10 mouse cellular contexts compared by ENCODE assay signal in the genomic region with DNA sequence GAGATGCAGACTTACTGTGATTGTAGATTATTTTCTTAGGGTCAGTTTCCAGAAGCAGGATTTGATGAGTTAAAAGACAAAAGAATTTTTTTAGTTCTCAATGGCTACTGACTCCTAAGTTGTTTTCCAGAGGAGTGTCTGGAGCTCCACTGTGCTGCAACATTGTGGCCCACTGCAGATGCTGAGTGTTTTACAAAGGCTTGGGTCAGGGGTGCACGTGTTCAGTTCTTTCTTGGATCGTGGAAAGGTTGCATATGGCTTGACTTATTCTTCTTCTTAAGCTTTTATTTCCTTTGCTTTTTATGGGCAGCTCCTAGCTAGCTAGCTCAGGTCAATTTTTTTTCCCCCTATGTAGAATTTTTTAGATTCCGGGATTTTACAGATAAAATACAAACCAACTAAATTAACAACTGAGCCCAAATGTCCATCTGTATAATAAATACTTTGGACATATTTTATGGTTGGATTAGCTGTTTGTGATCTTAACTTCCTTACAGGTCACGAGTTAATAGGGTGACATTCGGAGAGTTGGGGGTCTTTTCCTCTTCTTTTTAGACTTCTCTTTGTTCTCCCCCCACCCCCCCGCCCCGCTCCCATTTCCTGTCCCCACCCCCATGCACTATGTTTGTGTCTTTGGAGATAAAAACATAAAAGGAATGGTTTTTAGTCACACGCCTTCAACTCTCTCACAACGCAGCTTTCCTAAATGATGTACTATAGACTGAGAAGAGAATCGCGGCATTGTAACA. TPM values are rescaled to one million over a fixed set of nuclear protein-coding genes. Genes with fewer than 3 reads are reported as not detected.
DNase-seq lines count a peak whose midpoint lies in the region; ATAC-seq and TF ChIP-seq lines count a peak whose summit lies in the region.
"Had no signal": no experiment of that assay in that cellular context is flagged by ENCODE, and none has a peak within 500 bp of the region (broad histone marks: within the 10 kb centered on the region; RNA-seq: fewer than 3 reads in every experiment).

No protein-coding gene starts in this region.

- TF ChIP-seq CTCF in hindbrain, postnatal 0 days (IDR thresholded peaks at IDR 0.05; ENCODE audit: low read depth): no peak

- 24% methylated on average over 11 of the region's 11 CpGs for WGBS in heart, embryonic 15.5 days
- 32% methylated on average over 11 of the region's 11 CpGs for WGBS in midbrain, embryonic 13.5 days
- WGBS in midbrain, embryonic 16.5 days: 36% methylated on average over 11 of the region's 11 CpGs
- 34% methylated on average over 11 of the region's 11 CpGs for WGBS in hindbrain, postnatal 0 days
- 14% methylated on average over 11 of the region's 11 CpGs for WGBS in stomach, embryonic 14.5 days

- H3K9me3 ChIP-seq in heart, embryonic 15.5 days (replicated peaks): no peaks in the 10 kb centered on the region
- H3K9me3 ChIP-seq in midbrain, embryonic 13.5 days: no peaks in the 10 kb centered on the region
- H3K9me3 ChIP-seq in midbrain, embryonic 16.5 days (replicated peaks; ENCODE audit: control insufficient read depth, low read length, poor library complexity, severe bottlenecking): no peaks in the 10 kb centered on the region
- no peaks in the 10 kb centered on the region for H3K9me3 ChIP-seq in hindbrain, postnatal 0 days (ENCODE audit: low read length)
- H3K9me3 ChIP-seq in stomach, embryonic 14.5 days (ENCODE audit: control insufficient read depth, low read depth, low read length): no peaks in the 10 kb centered on the region

- no peak for DNase-seq in heart, postnatal 25 days (ENCODE audit: low spot score)
- no peak for DNase-seq in hindbrain, postnatal 0 days (ENCODE audit: low spot score)
- no peak for DNase-seq in adrenal gland, adult 2 months
- no peak for DNase-seq in adrenal gland, adult 18-20 months (ENCODE audit: low spot score in 2 of 2)

- 0 out of 2 replicates have a peak overlapping the region, but pooled peaks have one; percentile 17 for H3K4me3 ChIP-seq in heart, embryonic 15.5 days
- H3K4me3 ChIP-seq in midbrain, embryonic 13.5 days (replicated peaks): no peak overlapping the region
- H3K4me3 ChIP-seq in midbrain, embryonic 16.5 days (ENCODE audit: low read depth, low read length): no peak overlapping the region
- no peak overlapping the region for H3K4me3 ChIP-seq in hindbrain, postnatal 0 days (ENCODE audit: low read length)
- H3K4me3 ChIP-seq in stomach, embryonic 14.5 days (ENCODE audit: low read depth, low read length): no peak overlapping the region

- peak overlapping the region; percentile 58 for H3K4me2 ChIP-seq in heart, embryonic 15.5 days
- 0 out of 2 replicates have a peak overlapping the region, but pooled peaks have one; percentile 52 for H3K4me2 ChIP-seq in midbrain, embryonic 13.5 days (replicated peaks)
- H3K4me2 ChIP-seq in midbrain, embryonic 16.5 days (ENCODE audit: low read length): no peak overlapping the region
- H3K4me2 ChIP-seq in hindbrain, postnatal 0 days (ENCODE audit: low read depth, low read length): peak overlapping the region; percentile 44
- H3K4me2 ChIP-seq in stomach, embryonic 14.5 days (replicated peaks; ENCODE audit: low read depth, low read length): peak overlapping the region; percentile 48; the same call in 1 of the 2 replicates

- H3K9ac ChIP-seq in heart, embryonic 15.5 days: no peak overlapping the region
- H3K9ac ChIP-seq in midbrain, embryonic 13.5 days (replicated peaks): no peak overlapping the region
- H3K9ac ChIP-seq in midbrain, embryonic 16.5 days (ENCODE audit: low read depth, low read length): no peak overlapping the region
- no peak overlapping the region for H3K9ac ChIP-seq in hindbrain, postnatal 0 days (replicated peaks; ENCODE audit: low read length)
- no peak overlapping the region for H3K9ac ChIP-seq in stomach, embryonic 14.5 days (replicated peaks; ENCODE audit: low read depth, low read length)

- peaks cover 77% of the 10 kb centered on the region for H3K4me1 ChIP-seq in heart, embryonic 15.5 days (replicated peaks)
- H3K4me1 ChIP-seq in midbrain, embryonic 13.5 days (replicated peaks): peaks cover 47% of the 10 kb centered on the region
- peaks cover 16% of the 10 kb centered on the region for H3K4me1 ChIP-seq in midbrain, embryonic 16.5 days (ENCODE audit: control insufficient read depth, insufficient read depth, low read length)
- peaks cover 25% of the 10 kb centered on the region for H3K4me1 ChIP-seq in hindbrain, postnatal 0 days (ENCODE audit: insufficient read depth, low read length)
- H3K4me1 ChIP-seq in stomach, embryonic 14.5 days (ENCODE audit: control insufficient read depth, insufficient read depth, low read length): peaks cover 29% of the 10 kb centered on the region

- intact Hi-C loops in heart, postnatal 25 days (cut with DNase I): no loop called here

- H3K27me3 ChIP-seq in heart, embryonic 15.5 days: no peaks in the 10 kb centered on the region
- H3K27me3 ChIP-seq in midbrain, embryonic 13.5 days: no peaks in the 10 kb centered on the region
- no peaks in the 10 kb centered on the region for H3K27me3 ChIP-seq in midbrain, embryonic 16.5 days (ENCODE audit: control insufficient read depth, insufficient read depth, low read depth, low read length)
- no peaks in the 10 kb centered on the region for H3K27me3 ChIP-seq in hindbrain, postnatal 0 days (ENCODE audit: insufficient read depth, low read length)
- no peaks in the 10 kb centered on the region for H3K27me3 ChIP-seq in stomach, embryonic 14.5 days (ENCODE audit: control insufficient read depth, insufficient read depth, low read length)

- H3K36me3 ChIP-seq in heart, embryonic 15.5 days: no peaks in the 10 kb centered on the region
- H3K36me3 ChIP-seq in midbrain, embryonic 13.5 days: no peaks in the 10 kb centered on the region
- no peaks in the 10 kb centered on the region for H3K36me3 ChIP-seq in midbrain, embryonic 16.5 days (ENCODE audit: control insufficient read depth, insufficient read depth, low read length)
- no peaks in the 10 kb centered on the region for H3K36me3 ChIP-seq in hindbrain, postnatal 0 days (ENCODE audit: insufficient read depth, low read length)
- no peaks in the 10 kb centered on the region for H3K36me3 ChIP-seq in stomach, embryonic 14.5 days (ENCODE audit: control insufficient read depth, insufficient read depth, low read length)

- peak overlapping the region; percentile 83 for H3K27ac ChIP-seq in heart, embryonic 15.5 days
- H3K27ac ChIP-seq in midbrain, embryonic 13.5 days: peak overlapping the region; percentile 83; the same call in 1 of the 2 replicates
- no peak overlapping the region for H3K27ac ChIP-seq in midbrain, embryonic 16.5 days (ENCODE audit: low read length)
- no peak overlapping the region for H3K27ac ChIP-seq in hindbrain, postnatal 0 days
- H3K27ac ChIP-seq in stomach, embryonic 14.5 days (ENCODE audit: low read length): peak overlapping the region; percentile 76; the same call in 1 of the 2 replicates

- no peak for ATAC-seq in heart, embryonic 15.5 days (replicated peaks; ENCODE audit: insufficient number of reproducible peaks, insufficient read depth, low FRiP score, low read depth)
- no peak for ATAC-seq in midbrain, embryonic 13.5 days
- ATAC-seq in midbrain, embryonic 16.5 days: no peak; the same call in 1 of the 2 replicates
- no peak for ATAC-seq in hindbrain, postnatal 0 days
- no peak for ATAC-seq in stomach, embryonic 14.5 days (ENCODE audit: insufficient number of reproducible peaks, insufficient read depth, low FRiP score, low read depth)
- ATAC-seq: CD4-positive, CD25-positive, alpha-beta regulatory T cell, adult 4 months had no signal

RNA-seq across cellular contexts. Expression of gene Tead1, which starts 40.5 kb away (rescaled TPM):
- 27.5 and 32.3 TPM in 2 replicates for polyA plus RNA-seq in heart, embryonic 15.5 days (2015; fragmentation: Nextera tagmentation; extraction: Ambion mirVana)
- 100 to 1,000 TPM; 181 to 186 TPM for total RNA-seq in heart, postnatal 25 days (2021)
- polyA plus RNA-seq in midbrain, embryonic 13.5 days (2015; fragmentation: Nextera tagmentation; extraction: Ambion mirVana): 16.9 and 18.9 TPM in 2 replicates
- 11.3 and 12.5 TPM in 2 replicates for polyA plus RNA-seq in midbrain, embryonic 16.5 days (2015; fragmentation: Nextera tagmentation; extraction: Ambion mirVana)
- total RNA-seq in hindbrain, postnatal 0 days (2014; rRNA removed): 25.6 and 32.4 TPM in 2 replicates
- 10.2 and 14.3 TPM in 2 replicates for polyA plus RNA-seq in hindbrain, postnatal 0 days (2015; fragmentation: Nextera tagmentation; extraction: Ambion mirVana)
- polyA plus RNA-seq in stomach, embryonic 14.5 days (2014; fragmentation: Nextera tagmentation; extraction: Ambion mirVana): 31.6 and 36.2 TPM in 2 replicates
- 100 to 1,000 TPM in 1 of 2 experiments, 10 to 100 TPM in 1; 57.7 to 106 TPM for total RNA-seq in adrenal gland, adult 2 months (2021)
- polyA plus RNA-seq in adrenal gland, adult 2 months (2012; rRNA removed): 10.9 and 18.6 TPM in 2 replicates
- total RNA-seq in adrenal gland, adult 18-20 months (2021): 100 to 1,000 TPM; 103 to 120 TPM
- total RNA-seq: monocyte, adult 5-6 weeks had no signal

Comparison
In these comparisons a context has a peak if more than half of its experiments do, and no peak if none do; other contexts are left out.
1. H3K27ac ChIP-seq: peak in heart, embryonic 15.5 days (single experiment), midbrain, embryonic 13.5 days (single experiment) and stomach, embryonic 14.5 days (single experiment); none in midbrain, embryonic 16.5 days (single experiment) and hindbrain, postnatal 0 days (single experiment).